Mouse (Mus musculus) MEL (cell line): ENCODE measurements around the gene Gm10153.
"Not testable (repeated sequence)": the region's sequence is repeated elsewhere in the genome, so short reads cannot be mapped to it uniquely, and the experiment has no call there.

Source experiments
- POLR2A ChIP-seq, 2 experiments: IDR thresholded peaks; 2 replicates each; pipeline ENCODE4 v1.6.1; 2011 to 2012; ENCODE audit warnings: low read length in 2 of 2, mild to moderate bottlenecking in 2 of 2, control low read depth in 1 of 2, improper control_type of control experiment in 1 of 2, low read depth in 1 of 2, moderate library complexity in 1 of 2; ENCODE audit not compliant: control insufficient read depth in 1 of 2, insufficient read depth in 1 of 2, poor library complexity in 1 of 2
- POLR2AphosphoS2 ChIP-seq: IDR thresholded peaks from 2 replicates; pipeline ENCODE4 v1.6.1; 2011; ENCODE audit warnings: low read length, improper control_type of control experiment
- UBTF ChIP-seq: IDR thresholded peaks from 2 replicates; pipeline ENCODE4 v1.6.1; 2012; ENCODE audit warnings: low read depth, mild to moderate bottlenecking, inconsistent platforms, low read length, improper control_type of control experiment, moderate library complexity, borderline replicate concordance; ENCODE audit not compliant: insufficient read depth
- ZC3H11A ChIP-seq: IDR thresholded peaks from 2 replicates; pipeline ENCODE4 v1.6.1; 2012; ENCODE audit warnings: low read depth, mild to moderate bottlenecking, inconsistent platforms, low read length, improper control_type of control experiment

- not testable (repeated sequence) for TF ChIP-seq POLR2AphosphoS2; ZC3H11A; UBTF; POLR2A (IDR thresholded peaks at IDR 0.05; ENCODE audit: control insufficient read depth in 1 of 2, insufficient read depth in 1 of 2, low read depth in 1 of 2, low read length in 2 of 2, poor library complexity in 1 of 2)
Measured at GRCm38 (mm10) chr7:142175905-142176304, 14.3 kb downstream of the Gm10153 start, which contains the start of gene Krtap5-2.
